Mouse (Mus musculus) forebrain, embryonic 14.5 days (tissue): ENCODE measurements around the gene Zfp91. TPM values are rescaled to one million over a fixed set of nuclear protein-coding genes. Genes with fewer than 3 reads are reported as not detected.

Experiments used
- ATAC-seq: fragments of 200-750 bp; cut with Nextera tagmentation; 2 replicates; pipeline ENCODE4 v1.8.0; 2017; ENCODE audit warnings: mild to moderate bottlenecking, moderate library complexity
- DNase-seq: peaks from one replicate; pipeline ENCODE4 v3.0.0-alpha.2; 2015; ENCODE audit warnings: low spot score
- H3K27ac ChIP-seq: fragments of 300-500 bp; sonication (generic); 2 replicates; pipeline ENCODE4 v1.5.1; 2014; ENCODE audit warnings: low read depth, mild to moderate bottlenecking, control low read depth, low read length, moderate library complexity
- H3K27me3 ChIP-seq: fragments of 300-500 bp; sonication (generic); replicated peaks from 2 replicates; pipeline ENCODE4 v1.6.1; 2014; ENCODE audit warnings: low read length, control low read depth, mixed read lengths; ENCODE audit not compliant: control insufficient read depth, insufficient read depth
- H3K36me3 ChIP-seq: fragments of 300-500 bp; sonication (generic); 2 replicates; pipeline ENCODE4 v1.6.1; 2014; ENCODE audit warnings: low read length, control low read depth; ENCODE audit not compliant: control insufficient read depth, insufficient read depth
- H3K4me1 ChIP-seq: fragments of 300-500 bp; sonication (generic); 2 replicates; pipeline ENCODE4 v1.6.1; 2014; ENCODE audit warnings: antibody characterized with exemption, low read length, control low read depth; ENCODE audit not compliant: control insufficient read depth, insufficient read depth
- H3K4me2 ChIP-seq: fragments of 300-500 bp; sonication (generic); 2 replicates; pipeline ENCODE4 v1.6.1; 2014; ENCODE audit warnings: mild to moderate bottlenecking, control low read depth, low read length
- H3K4me3 ChIP-seq: fragments of 300-500 bp; sonication (generic); 2 replicates; pipeline ENCODE4 v1.5.1; 2014; ENCODE audit warnings: low read depth, low read length, control low read depth
- H3K9ac ChIP-seq: fragments of 300-500 bp; sonication (generic); 2 replicates; pipeline ENCODE4 v1.6.1; 2014; ENCODE audit warnings: mild to moderate bottlenecking, low read length, control low read depth, moderate library complexity
- H3K9me3 ChIP-seq: fragments of 300-500 bp; sonication (generic); replicated peaks from 2 replicates; pipeline ENCODE4 v1.6.1; 2016; ENCODE audit warnings: low read length, control low read depth, mixed read lengths; ENCODE audit not compliant: control insufficient read depth
- WGBS: fragments of 180-500 bp; shearing (Covaris S2); extraction: QIAGEN DNeasy Blood & Tissue Kit; methylation state at CpG from one replicate; pipeline ENCODE4 v1.1.7; 2014; 5-methylcytosine and 5-hydroxymethylcytosine counted together
- polyA plus RNA-seq: library from polyadenylated mRNA; unstranded; fragments of >200 nt; fragmentation: Nextera tagmentation; extraction: Ambion mirVana; gene quantifications from 2 replicates; pipeline ENCODE4 v1.2.1, GENCODE M21; 2014

Gene Zfp91
- polyA plus RNA-seq, 1 experiment from 2014 or later, result 7.7 TPM

DNA sequence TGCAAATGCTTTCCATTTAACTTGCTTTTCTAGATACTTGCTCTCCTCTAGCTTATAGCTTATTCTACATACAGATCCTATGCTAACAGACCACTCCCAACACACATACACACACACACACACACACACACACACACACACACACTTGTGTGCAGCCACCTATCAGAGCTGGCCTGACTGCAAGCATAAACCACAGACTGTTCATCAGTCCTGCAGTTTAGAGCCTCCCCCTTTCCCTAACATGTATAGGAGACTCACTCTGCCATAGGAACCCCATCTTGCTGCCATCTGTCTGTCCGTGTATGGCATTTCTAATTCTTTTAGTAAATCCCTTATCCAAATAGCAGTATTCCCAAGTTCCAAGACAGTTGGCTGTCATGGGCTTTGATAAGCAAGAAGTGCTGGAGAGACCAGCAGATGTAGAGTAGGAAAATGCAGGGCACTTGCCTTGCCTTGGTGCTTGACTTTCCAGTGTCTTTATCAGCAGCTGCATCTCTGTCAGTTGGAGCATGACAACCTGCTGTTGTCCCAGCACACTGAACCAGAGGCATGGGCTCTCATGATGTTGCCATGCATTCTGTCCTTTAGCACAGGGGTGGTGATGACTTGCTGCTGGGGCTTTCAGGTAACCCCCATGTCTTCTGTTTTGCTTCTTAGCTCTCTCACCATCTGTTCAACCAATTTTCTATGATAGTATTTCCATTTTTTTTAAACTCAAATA, 16.9 kb upstream of the Zfp91 start:
- Histone ChIP-seq H3K4me1 (no peaks in the 10 kb centered on the region), H3K36me3 (no peaks in the 10 kb centered on the region), H3K9ac (no peak overlapping the region), H3K27ac (no peak overlapping the region), H3K27me3 (no peaks in the 10 kb centered on the region), H3K9me3 (no peaks in the 10 kb centered on the region), H3K4me2 (no peak overlapping the region), H3K4me3 (no peak overlapping the region)
- ATAC-seq (no peak), DNase-seq (no peak)
- WGBS, result 81% methylated on average over 1 of the region's 1 CpGs

DNA sequence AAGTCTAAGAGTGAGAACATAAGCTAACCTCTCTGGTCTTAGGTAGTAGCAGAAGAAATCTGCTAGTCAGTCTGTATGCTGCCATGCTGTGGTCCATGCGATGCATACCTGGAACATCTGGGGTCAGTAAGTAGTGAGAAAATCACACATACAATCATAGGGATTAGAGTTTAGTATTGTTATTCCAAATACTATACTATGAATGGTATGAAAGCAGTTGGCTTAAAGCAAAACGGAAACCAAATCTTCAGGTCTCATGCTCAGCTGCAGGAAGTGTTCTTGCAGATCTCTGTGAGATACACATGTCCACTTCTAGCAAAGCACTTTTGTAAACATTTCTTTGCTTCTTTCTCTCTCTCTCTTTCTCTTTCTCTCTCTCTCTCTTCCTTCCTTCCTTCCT, 10.3 kb upstream of the Zfp91 start:
- H3K4me1 ChIP-seq, result no peaks in the 10 kb centered on the region
- no peaks in the 10 kb centered on the region for H3K9me3 ChIP-seq
- H3K9ac ChIP-seq, result no peak overlapping the region
- H3K27ac ChIP-seq, result no peak overlapping the region
- no peak overlapping the region for H3K4me3 ChIP-seq
- no peak for ATAC-seq
- no peaks in the 10 kb centered on the region for H3K36me3 ChIP-seq
- no peaks in the 10 kb centered on the region for H3K27me3 ChIP-seq
- no peak overlapping the region for H3K4me2 ChIP-seq
- DNase-seq, result no peak
- WGBS, result 68% methylated on average over 2 of the region's 2 CpGs

DNA sequence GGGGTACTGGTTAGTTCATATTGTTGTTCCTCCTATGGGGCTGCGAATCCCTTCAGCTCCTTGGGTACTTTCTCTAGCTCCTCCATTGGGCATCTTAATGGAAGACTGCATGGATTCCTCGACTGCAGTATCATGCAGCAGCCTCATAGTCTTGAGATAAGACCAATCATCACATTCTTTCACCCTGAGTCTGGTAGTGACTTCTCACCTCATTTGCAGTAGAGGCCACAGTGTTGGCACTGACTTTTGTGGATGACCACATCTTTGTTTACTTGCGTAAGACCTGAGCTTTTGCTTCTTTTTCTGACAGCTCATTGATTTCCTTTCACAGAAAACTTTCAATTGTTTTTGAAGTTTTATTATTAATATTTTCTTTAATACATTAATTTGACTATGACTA, 9.8 kb upstream of the Zfp91 start:
- Histone ChIP-seq H3K9ac (no peak overlapping the region), H3K4me3 (no peak overlapping the region), H3K36me3 (no peaks in the 10 kb centered on the region), H3K9me3 (no peaks in the 10 kb centered on the region), H3K27ac (no peak overlapping the region), H3K4me1 (no peaks in the 10 kb centered on the region), H3K27me3 (no peaks in the 10 kb centered on the region), H3K4me2 (no peak overlapping the region)
- no peak for ATAC-seq
- DNase-seq, result no peak
- 83% methylated on average over 3 of the region's 3 CpGs for WGBS

DNA sequence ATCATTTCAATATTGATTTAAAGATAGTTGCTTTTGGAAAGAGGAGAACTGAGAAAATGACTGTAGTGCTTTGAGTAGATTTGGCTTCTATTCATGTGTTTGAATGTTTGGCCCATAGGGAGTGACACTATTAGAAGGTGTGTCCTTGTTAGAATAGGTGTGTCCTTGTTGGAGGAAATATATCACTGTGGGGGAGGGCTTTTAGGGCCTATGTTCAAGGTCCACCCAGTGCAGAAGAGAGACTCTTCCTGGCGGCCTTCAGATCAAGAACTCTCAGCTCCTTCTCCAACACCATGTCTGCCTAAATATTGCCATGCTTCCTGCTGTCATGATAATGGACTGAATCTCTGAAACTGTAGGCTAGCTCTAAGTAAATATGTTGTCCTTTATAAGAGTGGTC, 8.3 kb upstream of the Zfp91 start:
- no peak for ATAC-seq
- Histone ChIP-seq H3K4me3 (no peak overlapping the region), H3K27me3 (no peaks in the 10 kb centered on the region), H3K27ac (no peak overlapping the region), H3K36me3 (no peaks in the 10 kb centered on the region), H3K4me2 (no peak overlapping the region), H3K9me3 (no peaks in the 10 kb centered on the region), H3K9ac (no peak overlapping the region), H3K4me1 (no peaks in the 10 kb centered on the region)
- DNase-seq, result no peak
- WGBS, result 90% methylated on average over 1 of the region's 1 CpGs

- H3K4me1 ChIP-seq, result no peaks in the 10 kb centered on the region
- WGBS, result 75% methylated on average over 3 of the region's 3 CpGs
- no peak overlapping the region for H3K27ac ChIP-seq
- H3K36me3 ChIP-seq, result no peaks in the 10 kb centered on the region
- no peak overlapping the region for H3K4me2 ChIP-seq
- H3K27me3 ChIP-seq, result no peaks in the 10 kb centered on the region
- H3K9me3 ChIP-seq, result no peaks in the 10 kb centered on the region
- DNase-seq, result no peak
- H3K4me3 ChIP-seq, result no peak overlapping the region
- H3K9ac ChIP-seq, result no peak overlapping the region
- ATAC-seq, result no peak
Measured at GRCm38 (mm10) chr19:12802830-12803229, 6.9 kb upstream of the Zfp91 start.

- no peak for DNase-seq
- Histone ChIP-seq H3K9ac (no peak overlapping the region), H3K4me3 (no peak overlapping the region), H3K36me3 (no peaks in the 10 kb centered on the region), H3K27me3 (no peaks in the 10 kb centered on the region), H3K9me3 (no peaks in the 10 kb centered on the region), H3K27ac (no peak overlapping the region), H3K4me1 (no peaks in the 10 kb centered on the region), H3K4me2 (no peak overlapping the region)
- ATAC-seq, result no peak
- WGBS, result 75% methylated on average over 3 of the region's 3 CpGs
Measured at GRCm38 (mm10) chr19:12801046-12801445, 5.1 kb upstream of the Zfp91 start.

DNA sequence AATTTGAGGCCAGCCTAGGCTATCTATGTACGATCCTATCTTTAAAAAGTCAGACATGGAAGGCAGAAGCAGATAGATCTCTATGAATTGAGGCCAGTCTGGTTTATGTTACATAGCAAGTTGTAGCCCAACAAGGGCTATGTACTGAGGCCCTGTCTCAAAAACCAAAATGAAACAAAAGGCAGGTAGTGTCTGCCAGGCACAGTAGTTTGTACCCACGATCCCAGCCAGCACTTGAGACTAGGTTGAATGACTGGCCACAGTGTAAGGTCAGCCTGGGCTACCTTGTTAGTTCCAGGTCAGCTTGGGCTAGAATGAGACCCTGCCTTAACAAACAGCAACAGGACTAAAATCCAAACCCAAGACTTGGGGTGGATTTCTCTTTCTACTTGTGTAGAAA, 4.7 kb upstream of the Zfp91 start:
- ATAC-seq (no peak), DNase-seq (no peak)
- Histone ChIP-seq H3K36me3 (no peaks in the 10 kb centered on the region), H3K4me2 (no peak overlapping the region), H3K27me3 (no peaks in the 10 kb centered on the region), H3K9me3 (no peaks in the 10 kb centered on the region), H3K4me3 (no peak overlapping the region), H3K4me1 (no peaks in the 10 kb centered on the region), H3K9ac (no peak overlapping the region), H3K27ac (no peak overlapping the region)
- WGBS, result 80% methylated on average over 2 of the region's 2 CpGs

DNA sequence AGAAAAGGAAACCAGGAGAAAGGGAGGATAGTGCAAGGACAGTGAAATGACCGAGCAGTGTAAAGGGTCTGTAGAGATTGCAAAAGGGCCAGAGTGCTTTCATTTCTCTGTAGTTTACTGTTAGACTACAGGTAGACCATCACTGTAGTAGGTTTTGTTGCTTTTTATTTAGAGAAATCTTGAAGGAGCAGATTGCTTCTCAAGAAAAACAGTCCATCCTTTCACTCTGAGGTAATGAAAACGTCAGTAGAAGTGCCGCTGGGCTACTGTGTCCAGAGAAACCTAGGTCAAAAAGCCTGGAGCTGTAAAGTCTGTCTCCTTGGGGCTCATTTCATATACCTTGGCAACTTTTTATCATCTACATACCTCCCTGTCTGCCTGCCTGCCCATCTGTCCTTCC, 3.2 kb upstream of the Zfp91 start:
- no peaks in the 10 kb centered on the region for H3K4me1 ChIP-seq
- ATAC-seq, result no peak
- 88% methylated on average over 3 of the region's 3 CpGs for WGBS

GRCm38 (mm10) chr19:12798404-12798803, 2.5 kb upstream of the Zfp91 start:
- ATAC-seq (no peak), DNase-seq (no peak)
- Histone ChIP-seq H3K9me3 (no peaks in the 10 kb centered on the region), H3K4me3 (no peak overlapping the region), H3K4me1 (no peaks in the 10 kb centered on the region), H3K27ac (no peak overlapping the region), H3K4me2 (no peak overlapping the region), H3K9ac (no peak overlapping the region), H3K36me3 (no peaks in the 10 kb centered on the region), H3K27me3 (no peaks in the 10 kb centered on the region)
- 83% methylated on average over 4 of the region's 4 CpGs for WGBS

More for the DNA sequence above, 3.2 kb upstream of the Zfp91 start:
- Histone ChIP-seq H3K36me3 (no peaks in the 10 kb centered on the region), H3K27ac (no peak overlapping the region), H3K9ac (no peak overlapping the region), H3K9me3 (no peaks in the 10 kb centered on the region), H3K4me2 (no peak overlapping the region), H3K27me3 (no peaks in the 10 kb centered on the region), H3K4me3 (no peak overlapping the region)
- no peak for DNase-seq
